Mouse (Mus musculus) lung, embryonic 14.5 days (tissue): ENCODE results near the gene Nprl3. TPM values are rescaled to one million over a fixed set of nuclear protein-coding genes. Genes with fewer than 3 reads are reported as not detected.

Experiments
- ATAC-seq: fragments of 200-750 bp; cut with Nextera tagmentation; 2 replicates; pipeline ENCODE4 v1.8.0; 2017; ENCODE audit warnings: mild to moderate bottlenecking, moderate TSS enrichment, moderate library complexity; ENCODE audit not compliant: insufficient read depth
- DNase-seq: peaks from one replicate; pipeline ENCODE4 v3.0.0-alpha.2; 2015
- H3K27ac ChIP-seq: fragments of 300-500 bp; sonication (generic); 2 replicates; pipeline ENCODE4 v1.5.1; 2014; ENCODE audit warnings: low read depth, mild to moderate bottlenecking, moderate library complexity
- H3K27me3 ChIP-seq: fragments of 300-500 bp; sonication (generic); 2 replicates; pipeline ENCODE4 v1.6.1; 2014; ENCODE audit warnings: low read length, control low read depth; ENCODE audit not compliant: insufficient read depth
- H3K36me3 ChIP-seq: fragments of 300-500 bp; sonication (generic); 2 replicates; pipeline ENCODE4 v1.6.1; 2014; ENCODE audit warnings: control low read depth; ENCODE audit not compliant: insufficient read depth
- H3K4me1 ChIP-seq: fragments of 300-500 bp; sonication (generic); 2 replicates; pipeline ENCODE4 v1.6.1; 2014; ENCODE audit warnings: antibody characterized with exemption, control low read depth; ENCODE audit not compliant: insufficient read depth
- H3K4me2 ChIP-seq: fragments of 300-500 bp; sonication (generic); 2 replicates; pipeline ENCODE4 v1.6.1; 2014; ENCODE audit warnings: mild to moderate bottlenecking
- H3K4me3 ChIP-seq: fragments of 300-500 bp; sonication (generic); 2 replicates; pipeline ENCODE4 v1.5.1; 2014; ENCODE audit warnings: low read depth, low read length
- H3K9ac ChIP-seq: fragments of 300-500 bp; sonication (generic); 2 replicates; pipeline ENCODE4 v1.6.1; 2014
- H3K9me3 ChIP-seq: fragments of 300-500 bp; sonication (generic); 2 replicates; pipeline ENCODE4 v1.6.1; 2016; ENCODE audit warnings: low read depth, low read length, control low read depth
- CTCF ChIP-seq: IDR thresholded peaks from 2 replicates; pipeline ENCODE4 v1.5.1; 2016; ENCODE audit warnings: antibody characterized with exemption, low read depth
- WGBS: fragments of 180-500 bp; shearing (Covaris S2); extraction: QIAGEN DNeasy Blood & Tissue Kit; methylation state at CpG from one replicate; pipeline ENCODE4 v1.1.7; 2014; 5-methylcytosine and 5-hydroxymethylcytosine counted together
- polyA plus RNA-seq: library from polyadenylated mRNA; unstranded; fragments of >200 nt; fragmentation: Nextera tagmentation; extraction: Ambion mirVana; gene quantifications from 2 replicates; pipeline ENCODE4 v1.2.1, GENCODE M21; 2014

Nprl3 gene
- polyA plus RNA-seq, 1 experiment from 2014 or later, result 44.0 TPM

- TF ChIP-seq CTCF, result no peak
- Histone ChIP-seq H3K27me3 (no peaks in the 10 kb centered on the region), H3K9ac (no peak overlapping the region), H3K27ac (no peak overlapping the region; the same call in 1 of the 2 replicates), H3K4me1 (peaks cover 9% of the 10 kb centered on the region), H3K36me3 (peaks cover 80% of the 10 kb centered on the region), H3K4me2 (no peak overlapping the region), H3K4me3 (no peak overlapping the region), H3K9me3 (no peaks in the 10 kb centered on the region)
- DNase-seq (peak; percentile 92), ATAC-seq (peak; percentile 70)
- 30% methylated on average over 3 of the region's 3 CpGs for WGBS
Observed at GRCm38 (mm10) chr11:32235646-32236045, 31.9 kb downstream of the Nprl3 start.

- WGBS, result 83% methylated on average over 6 of the region's 6 CpGs
- no peak overlapping the region for H3K9ac ChIP-seq
- H3K9me3 ChIP-seq, result no peaks in the 10 kb centered on the region
- no peak overlapping the region for H3K4me2 ChIP-seq
- peaks cover 9% of the 10 kb centered on the region for H3K4me1 ChIP-seq
- ATAC-seq (no peak), DNase-seq (no peak)
- peaks cover 80% of the 10 kb centered on the region for H3K36me3 ChIP-seq
- no peak for TF ChIP-seq CTCF
- peak overlapping the region; percentile 54; the same call in 1 of the 2 replicates for H3K27ac ChIP-seq
- H3K4me3 ChIP-seq, result no peak overlapping the region
- no peaks in the 10 kb centered on the region for H3K27me3 ChIP-seq
Observed at GRCm38 (mm10) chr11:32234816-32235485, 32.6 kb downstream of the Nprl3 start.

- no peak overlapping the region for H3K27ac ChIP-seq
- H3K36me3 ChIP-seq, result peaks cover 81% of the 10 kb centered on the region
- TF ChIP-seq CTCF, result no peak
- H3K4me2 ChIP-seq, result no peak overlapping the region
- no peak for DNase-seq
- WGBS, result 92% methylated on average over 3 of the region's 3 CpGs
- ATAC-seq, result no peak
- H3K27me3 ChIP-seq, result no peaks in the 10 kb centered on the region
- H3K9ac ChIP-seq, result no peak overlapping the region
- H3K4me3 ChIP-seq, result no peak overlapping the region
- no peaks in the 10 kb centered on the region for H3K9me3 ChIP-seq
- peaks cover 9% of the 10 kb centered on the region for H3K4me1 ChIP-seq
Observed at GRCm38 (mm10) chr11:32233895-32234294, 33.6 kb downstream of the Nprl3 start.

- peaks cover 86% of the 10 kb centered on the region for H3K36me3 ChIP-seq
- 75% methylated on average over 10 of the region's 10 CpGs for WGBS
- no peak overlapping the region for H3K4me3 ChIP-seq
- TF ChIP-seq CTCF, result no peak
- ATAC-seq (peak; percentile 15; the same call in 1 of the 2 replicates), DNase-seq (peak; percentile 39)
- peaks cover 9% of the 10 kb centered on the region for H3K4me1 ChIP-seq
- no peaks in the 10 kb centered on the region for H3K9me3 ChIP-seq
- H3K27me3 ChIP-seq, result no peaks in the 10 kb centered on the region
- H3K9ac ChIP-seq, result no peak overlapping the region
- no peak overlapping the region for H3K27ac ChIP-seq
- H3K4me2 ChIP-seq, result no peak overlapping the region
Observed at GRCm38 (mm10) chr11:32232848-32233247, 34.7 kb downstream of the Nprl3 start.

- no peak overlapping the region for H3K4me3 ChIP-seq
- H3K4me2 ChIP-seq, result no peak overlapping the region
- H3K4me1 ChIP-seq, result peaks cover 15% of the 10 kb centered on the region
- H3K27me3 ChIP-seq, result no peaks in the 10 kb centered on the region
- no peak overlapping the region for H3K27ac ChIP-seq
- DNase-seq (no peak), ATAC-seq (no peak)
- no peaks in the 10 kb centered on the region for H3K9me3 ChIP-seq
- no peak for TF ChIP-seq CTCF
- H3K36me3 ChIP-seq, result peaks cover 75% of the 10 kb centered on the region
- WGBS, result 80% methylated on average over 2 of the region's 2 CpGs
- no peak overlapping the region for H3K9ac ChIP-seq
Observed at GRCm38 (mm10) chr11:32231125-32231524, 36.4 kb downstream of the Nprl3 start.

- no peak overlapping the region for H3K4me2 ChIP-seq
- H3K27me3 ChIP-seq, result no peaks in the 10 kb centered on the region
- ATAC-seq, result no peak
- H3K27ac ChIP-seq, result no peak overlapping the region
- no peak for DNase-seq
- peaks cover 20% of the 10 kb centered on the region for H3K4me1 ChIP-seq
- H3K36me3 ChIP-seq, result peaks cover 68% of the 10 kb centered on the region
- H3K4me3 ChIP-seq, result no peak overlapping the region
- H3K9ac ChIP-seq, result no peak overlapping the region
- WGBS, result 81% methylated on average over 4 of the region's 4 CpGs
- no peaks in the 10 kb centered on the region for H3K9me3 ChIP-seq
- TF ChIP-seq CTCF, result no peak
Observed at GRCm38 (mm10) chr11:32230220-32230619, 37.3 kb downstream of the Nprl3 start.

- no peak for ATAC-seq
- Histone ChIP-seq H3K9ac (no peak overlapping the region), H3K4me3 (no peak overlapping the region), H3K27me3 (no peaks in the 10 kb centered on the region), H3K4me2 (no peak overlapping the region), H3K4me1 (peaks cover 22% of the 10 kb centered on the region), H3K9me3 (no peaks in the 10 kb centered on the region), H3K36me3 (peaks cover 50% of the 10 kb centered on the region), H3K27ac (no peak overlapping the region)
- no peak for DNase-seq
- WGBS, result 85% methylated on average over 3 of the region's 3 CpGs
- TF ChIP-seq CTCF, result no peak
Observed at GRCm38 (mm10) chr11:32228292-32228845, 39.1 kb downstream of the Nprl3 start.
